Mouse (Mus musculus) midbrain, embryonic 16.5 days (tissue): ENCODE results near the gene Rpgrip1. TPM values are rescaled to one million over a fixed set of nuclear protein-coding genes. Genes with fewer than 3 reads are reported as not detected.

Source experiments
- ATAC-seq: fragments of 200-750 bp; cut with Nextera tagmentation; 2 replicates; pipeline ENCODE4 v1.8.0; 2017; ENCODE audit warnings: moderate TSS enrichment
- H3K27ac ChIP-seq: fragments of 300-500 bp; sonication (generic); 2 replicates; pipeline ENCODE4 v1.5.1; 2014; ENCODE audit warnings: mild to moderate bottlenecking, low read length, mixed read lengths
- H3K27me3 ChIP-seq: fragments of 300-500 bp; sonication (generic); 2 replicates; pipeline ENCODE4 v1.6.1; 2014; ENCODE audit warnings: low read depth, low read length, mixed read lengths; ENCODE audit not compliant: control insufficient read depth, insufficient read depth
- H3K36me3 ChIP-seq: fragments of 300-500 bp; sonication (generic); 2 replicates; pipeline ENCODE4 v1.6.1; 2014; ENCODE audit warnings: mild to moderate bottlenecking, low read length, moderate library complexity, mixed read lengths; ENCODE audit not compliant: control insufficient read depth, insufficient read depth
- H3K4me1 ChIP-seq: fragments of 300-500 bp; sonication (generic); 2 replicates; pipeline ENCODE4 v1.6.1; 2014; ENCODE audit warnings: mild to moderate bottlenecking, low read length, mixed read lengths; ENCODE audit not compliant: control insufficient read depth, insufficient read depth
- H3K4me2 ChIP-seq: fragments of 300-500 bp; sonication (generic); 2 replicates; pipeline ENCODE4 v1.6.1; 2014; ENCODE audit warnings: mild to moderate bottlenecking, low read length, mixed read lengths
- H3K4me3 ChIP-seq: fragments of 300-500 bp; sonication (generic); 2 replicates; pipeline ENCODE4 v1.5.1; 2014; ENCODE audit warnings: low read depth, mild to moderate bottlenecking, low read length, moderate library complexity, mixed read lengths
- H3K9ac ChIP-seq: fragments of 300-500 bp; sonication (generic); 2 replicates; pipeline ENCODE4 v1.6.1; 2014; ENCODE audit warnings: low read depth, low read length, mixed read lengths
- H3K9me3 ChIP-seq: fragments of 300-500 bp; sonication (generic); replicated peaks from 2 replicates; pipeline ENCODE4 v1.6.1; 2014; ENCODE audit warnings: mild to moderate bottlenecking, low read length, mixed read lengths; ENCODE audit not compliant: control insufficient read depth, poor library complexity, severe bottlenecking
- WGBS: fragments of 180-500 bp; shearing (Covaris S2); extraction: QIAGEN DNeasy Blood & Tissue Kit; methylation state at CpG from one replicate; pipeline ENCODE4 v1.1.7; 2014; 5-methylcytosine and 5-hydroxymethylcytosine counted together
- polyA plus RNA-seq: library from polyadenylated mRNA; unstranded; fragments of >200 nt; fragmentation: Nextera tagmentation; extraction: Ambion mirVana; gene quantifications from 2 replicates; pipeline ENCODE4 v1.2.1, GENCODE M21; 2015

The Rpgrip1 gene
- polyA plus RNA-seq, 1 experiment from 2014 or later, result 45.9 TPM

DNA sequence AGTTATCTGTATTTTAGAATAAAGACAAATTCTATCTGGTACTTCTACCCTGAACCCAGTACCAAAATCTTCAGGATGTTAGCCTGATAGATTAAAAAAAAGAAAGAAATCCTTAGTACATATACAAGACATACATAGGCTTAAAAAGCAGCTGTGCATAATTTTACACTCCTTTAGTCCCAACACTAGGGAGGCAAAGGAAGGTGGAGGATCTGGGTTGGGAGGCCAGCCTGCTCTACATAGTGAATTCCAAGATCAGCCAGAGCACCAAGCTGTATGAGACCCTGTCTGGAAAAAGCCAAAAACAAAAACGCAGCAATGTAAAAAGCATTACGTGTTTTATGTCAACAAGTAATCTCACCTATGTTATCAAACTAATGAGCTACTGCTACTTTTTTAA lies 10.9 kb upstream of the Rpgrip1 start:
- Histone ChIP-seq H3K4me2 (no peak overlapping the region; the same call in none of the 2 replicates), H3K4me3 (no peak overlapping the region; the same call in 1 of the 2 replicates), H3K27ac (no peak overlapping the region), H3K27me3 (no peaks in the 10 kb centered on the region), H3K9me3 (no peaks in the 10 kb centered on the region), H3K4me1 (peaks cover 40% of the 10 kb centered on the region), H3K9ac (no peak overlapping the region), H3K36me3 (0 out of 2 replicates have a peak, but pooled peaks cover 4% of the 10 kb centered on the region)
- no peak for ATAC-seq
- WGBS, result 80% methylated on average over 2 of the region's 2 CpGs

DNA sequence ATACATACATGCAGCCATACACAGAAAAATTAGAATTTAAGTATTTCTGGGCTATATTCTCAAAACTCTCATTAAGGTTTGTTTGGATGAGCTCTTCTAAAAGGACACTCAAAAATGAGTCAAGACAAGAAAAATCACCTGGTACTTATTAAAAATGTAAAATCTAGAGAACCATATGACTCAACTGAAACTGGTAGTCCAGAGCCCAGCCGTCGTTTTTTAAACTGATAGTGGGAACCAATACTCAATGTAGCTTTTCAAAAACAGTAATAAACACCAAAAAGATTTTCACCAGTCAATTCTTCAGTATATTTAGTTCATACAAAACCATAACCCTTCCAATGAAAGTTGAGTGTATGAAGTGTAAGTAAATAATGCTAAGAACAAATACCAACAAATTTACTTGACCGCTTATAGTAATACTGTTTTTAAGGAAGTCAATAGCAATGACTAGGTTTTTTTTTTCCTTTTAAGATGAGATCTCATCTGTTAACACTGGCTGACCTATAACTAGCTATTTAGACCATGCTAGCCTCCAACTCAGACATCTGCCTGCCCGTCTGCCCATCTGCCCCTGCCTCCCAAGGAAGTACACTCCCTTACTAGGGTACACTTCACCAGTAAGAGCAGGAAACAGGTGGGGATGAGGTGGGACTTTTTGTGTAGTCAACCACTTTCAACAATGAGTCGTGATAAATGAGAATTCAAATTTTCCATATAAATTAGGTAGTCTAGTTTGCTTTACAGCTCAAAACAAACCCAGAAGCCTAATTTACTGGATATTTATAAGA lies 10.1 kb upstream of the Rpgrip1 start:
- WGBS, result 75% methylated on average over 5 of the region's 5 CpGs
- no peak for ATAC-seq
- Histone ChIP-seq H3K4me3 (no peak overlapping the region), H3K4me1 (peaks cover 40% of the 10 kb centered on the region), H3K27me3 (no peaks in the 10 kb centered on the region), H3K27ac (no peak overlapping the region), H3K4me2 (peak overlapping the region; percentile 32), H3K36me3 (0 out of 2 replicates have a peak, but pooled peaks cover 4% of the 10 kb centered on the region), H3K9me3 (no peaks in the 10 kb centered on the region), H3K9ac (no peak overlapping the region)

DNA sequence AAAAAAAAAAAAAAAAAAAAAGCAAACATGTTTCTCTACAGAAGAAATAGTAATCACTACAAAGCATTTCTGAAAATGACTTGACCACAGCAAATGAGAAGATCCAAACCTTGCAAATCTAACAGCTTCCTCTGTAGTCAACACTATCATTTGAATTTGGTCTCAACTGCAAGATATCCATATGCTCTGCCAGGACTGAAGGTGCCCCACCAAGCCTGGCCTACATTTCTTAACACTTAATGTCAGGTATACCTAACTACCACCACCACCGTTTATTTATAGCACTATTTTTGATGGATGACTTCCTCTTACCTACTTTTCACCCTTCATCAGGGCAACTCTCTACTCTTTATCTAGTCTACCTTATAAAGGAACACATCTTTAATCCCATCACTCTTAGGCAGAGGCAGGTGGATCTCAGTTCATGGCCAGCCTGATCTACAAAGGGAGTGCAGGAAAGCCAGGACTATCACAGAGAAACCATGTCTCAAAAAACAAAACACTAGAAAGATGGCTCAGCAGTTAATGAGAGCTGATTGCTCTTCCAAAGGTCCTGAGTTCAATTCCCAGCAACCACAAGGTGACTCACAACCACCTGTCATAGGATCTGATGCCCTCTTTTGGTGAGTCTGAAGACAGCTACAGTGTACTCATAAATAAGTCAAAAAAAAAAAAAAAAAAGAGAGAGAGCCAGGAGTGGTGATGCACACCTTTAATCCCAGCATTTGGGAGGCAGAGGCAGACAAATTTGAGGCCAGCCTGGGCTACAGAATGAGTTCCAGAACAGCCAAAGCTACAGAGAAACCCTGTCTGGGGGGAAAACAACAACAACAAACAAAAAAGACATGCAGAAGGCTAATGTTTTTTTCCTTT lies 9.0 kb upstream of the Rpgrip1 start:
- Histone ChIP-seq H3K27me3 (no peaks in the 10 kb centered on the region), H3K36me3 (0 out of 2 replicates have a peak, but pooled peaks cover 4% of the 10 kb centered on the region), H3K4me2 (peak overlapping the region; percentile 80), H3K4me1 (peaks cover 40% of the 10 kb centered on the region), H3K27ac (no peak overlapping the region), H3K4me3 (no peak overlapping the region), H3K9me3 (no peaks in the 10 kb centered on the region), H3K9ac (no peak overlapping the region)
- WGBS, result 88% methylated on average over 1 of the region's 1 CpGs
- ATAC-seq, result no peak

DNA sequence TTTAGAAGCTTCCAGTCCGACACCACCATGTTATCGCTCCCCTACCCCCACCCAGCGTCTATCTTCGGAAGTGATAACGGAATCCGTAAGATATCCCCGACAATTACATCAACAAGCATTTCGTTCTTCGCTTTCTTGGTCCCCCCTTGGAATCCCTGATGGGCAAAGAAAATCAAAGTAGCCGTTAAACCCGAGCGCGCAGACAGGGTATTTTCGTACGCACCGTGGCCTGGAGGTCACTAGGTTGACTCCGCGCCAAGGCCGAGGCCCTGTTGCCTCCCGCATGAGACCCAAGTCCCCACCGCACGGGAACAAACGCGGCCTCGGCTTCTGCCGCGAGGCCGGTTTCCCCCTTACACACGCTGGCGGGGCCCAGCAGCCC lies 7.0 kb upstream of the Rpgrip1 start:
- Histone ChIP-seq H3K27me3 (no peaks in the 10 kb centered on the region), H3K9me3 (no peaks in the 10 kb centered on the region), H3K36me3 (no peaks in the 10 kb centered on the region), H3K4me2 (peak overlapping the region; percentile 80), H3K4me1 (peaks cover 38% of the 10 kb centered on the region), H3K9ac (peak overlapping the region; percentile 95), H3K27ac (peak overlapping the region; percentile 97), H3K4me3 (peak overlapping the region; percentile 94)
- no peak for ATAC-seq
- WGBS, result under 1% methylated on average over 30 of the region's 30 CpGs

DNA sequence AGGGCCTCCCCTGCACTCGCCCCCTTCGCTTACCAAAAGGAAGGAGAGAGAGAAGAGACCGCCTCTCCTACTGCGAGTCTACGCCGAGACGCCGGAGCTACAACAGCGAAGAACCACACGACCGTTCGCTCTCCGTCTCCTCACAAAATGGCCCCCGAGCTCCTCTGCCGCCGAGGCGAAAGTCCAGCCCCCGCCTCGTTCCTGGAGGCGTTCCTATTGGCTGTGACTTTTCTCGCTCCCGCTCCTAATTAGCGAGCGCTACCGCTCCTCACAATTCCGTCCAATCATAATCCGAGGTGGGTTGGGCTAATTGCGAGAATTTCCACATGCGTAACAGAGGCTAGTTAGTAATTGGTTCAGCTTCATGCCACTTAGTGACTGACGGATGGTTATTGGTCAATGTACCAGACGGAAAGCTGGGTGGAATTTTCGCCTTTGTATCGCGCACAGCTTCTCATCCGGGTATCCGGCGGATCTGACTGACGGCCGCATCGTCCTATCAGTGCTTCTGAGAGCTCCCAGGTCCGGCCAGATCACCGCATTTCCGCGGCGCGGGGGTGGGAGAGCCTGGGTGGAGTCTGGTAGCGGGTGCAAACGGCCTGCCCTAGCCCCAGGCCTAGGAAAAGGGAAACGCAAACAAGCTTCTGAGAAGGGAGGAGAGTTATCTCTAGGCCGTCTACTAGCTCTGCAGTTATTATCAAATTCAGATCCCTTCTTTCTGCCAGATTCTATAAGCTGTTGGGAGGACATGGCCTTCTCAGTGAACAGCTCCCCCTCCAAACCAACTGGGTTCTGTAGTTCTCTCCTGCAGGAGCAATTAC lies 6.4 kb upstream of the Rpgrip1 start, which contains the start of gene Hnrnpc:
Gene Hnrnpc (minus strand): TSS at position 173 of the 821 bp plus-strand sequence.
- peak within 1 kb of the TSS; percentile 94 for H3K4me3 ChIP-seq
- peak within 1 kb of the TSS; percentile 97 for H3K27ac ChIP-seq
- H3K27me3 ChIP-seq, result no peaks in the 10 kb centered on the region
- peak within 1 kb of the TSS; percentile 95 for H3K9ac ChIP-seq
- peak; percentile 99 for ATAC-seq
- under 1% methylated on average over 49 of the region's 50 CpGs for WGBS
- no peaks in the 10 kb centered on the region for H3K36me3 ChIP-seq
- no peaks in the 10 kb centered on the region for H3K9me3 ChIP-seq
- peaks cover 33% of the 10 kb centered on the region for H3K4me1 ChIP-seq
- peak within 1 kb of the TSS; percentile 80 for H3K4me2 ChIP-seq

DNA sequence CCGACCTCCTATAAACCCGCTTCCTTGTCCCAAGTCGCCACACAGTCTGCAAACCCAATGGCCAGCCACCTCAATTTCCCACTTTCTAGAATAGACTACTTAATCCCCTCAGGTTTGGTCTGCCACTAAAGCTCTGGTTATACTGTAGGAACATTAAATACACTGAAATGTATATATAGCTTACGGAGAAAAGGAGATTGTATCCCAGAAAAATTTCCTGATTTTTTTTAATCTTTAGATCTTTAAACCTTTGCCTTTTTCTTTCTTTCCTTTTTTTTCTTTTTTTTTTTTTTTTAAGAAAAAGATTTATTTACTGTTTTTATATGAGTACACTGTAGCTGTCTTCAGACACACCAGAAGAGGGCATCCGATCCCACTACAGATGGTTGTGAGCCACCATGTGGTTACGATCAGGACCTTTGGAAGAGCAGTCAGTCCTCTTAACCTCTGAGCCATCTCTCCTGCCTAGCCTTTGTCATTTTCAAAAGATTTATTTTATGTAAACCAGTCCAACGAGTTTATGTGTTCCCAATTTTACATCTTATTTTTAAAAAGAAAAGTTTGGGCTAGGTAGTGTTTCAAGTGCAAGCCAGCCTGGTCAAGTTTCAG lies 5.7 kb upstream of the Rpgrip1 start:
- Histone ChIP-seq H3K4me1 (peaks cover 29% of the 10 kb centered on the region), H3K27me3 (no peaks in the 10 kb centered on the region), H3K4me3 (peak overlapping the region; percentile 43), H3K9ac (peak overlapping the region; percentile 68), H3K36me3 (no peaks in the 10 kb centered on the region), H3K9me3 (no peaks in the 10 kb centered on the region), H3K27ac (peak overlapping the region; percentile 93), H3K4me2 (peak overlapping the region; percentile 77)
- WGBS, result 34% methylated on average over 7 of the region's 7 CpGs
- no peak for ATAC-seq

DNA sequence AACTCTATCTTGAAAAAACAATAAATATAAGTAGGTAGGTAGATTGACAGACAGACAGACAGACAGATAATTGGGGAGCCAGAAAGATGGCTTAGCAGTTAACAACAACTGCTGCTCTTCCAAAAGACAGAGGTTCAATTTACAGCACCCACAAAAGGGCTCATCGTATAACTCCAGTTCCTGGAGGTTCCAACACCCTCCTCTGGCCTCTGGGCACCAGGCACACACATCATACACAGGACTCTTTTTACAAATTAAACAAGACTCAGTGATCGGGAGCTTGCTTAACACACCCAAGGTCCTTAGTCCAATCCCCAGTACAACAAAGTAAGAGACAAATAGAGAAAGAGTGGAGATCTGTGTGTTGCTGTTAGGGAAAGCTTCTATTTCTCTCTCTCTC lies 5.2 kb upstream of the Rpgrip1 start:
- Histone ChIP-seq H3K4me1 (peaks cover 25% of the 10 kb centered on the region), H3K9ac (no peak overlapping the region), H3K9me3 (no peaks in the 10 kb centered on the region), H3K4me2 (no peak overlapping the region), H3K4me3 (no peak overlapping the region), H3K27ac (no peak overlapping the region), H3K27me3 (no peaks in the 10 kb centered on the region), H3K36me3 (no peaks in the 10 kb centered on the region)
- ATAC-seq, result no peak
- WGBS, result 93% methylated on average over 2 of the region's 2 CpGs

DNA sequence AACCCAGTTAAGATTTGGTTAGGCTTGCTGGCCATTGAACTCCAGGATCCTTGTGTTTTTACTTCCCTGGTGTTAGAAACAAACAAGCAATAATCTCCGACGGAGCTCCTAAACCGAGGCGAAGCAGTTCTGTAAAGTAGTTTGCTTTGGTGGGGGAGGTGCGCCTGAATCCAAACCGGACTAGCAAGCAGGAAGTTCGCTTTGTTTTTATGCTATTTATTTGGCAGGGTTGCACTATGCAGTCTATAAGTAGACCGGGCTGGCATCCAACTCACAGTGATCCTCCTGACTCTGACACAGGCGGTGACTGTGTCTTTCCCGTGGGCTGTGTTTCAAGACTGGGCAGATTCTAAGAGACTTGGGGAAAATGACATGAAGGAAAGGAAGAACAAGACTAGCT lies 3.8 kb upstream of the Rpgrip1 start:
- Histone ChIP-seq H3K9me3 (no peaks in the 10 kb centered on the region), H3K4me1 (peaks cover 11% of the 10 kb centered on the region), H3K27ac (peak overlapping the region; percentile 53), H3K4me2 (no peak overlapping the region), H3K4me3 (no peak overlapping the region), H3K9ac (no peak overlapping the region), H3K36me3 (no peaks in the 10 kb centered on the region), H3K27me3 (no peaks in the 10 kb centered on the region)
- 34% methylated on average over 10 of the region's 10 CpGs for WGBS
- no peak for ATAC-seq
